Mouse (Mus musculus): ENCODE measurements around the gene Nccrp1.

Nccrp1 gene

DNA sequence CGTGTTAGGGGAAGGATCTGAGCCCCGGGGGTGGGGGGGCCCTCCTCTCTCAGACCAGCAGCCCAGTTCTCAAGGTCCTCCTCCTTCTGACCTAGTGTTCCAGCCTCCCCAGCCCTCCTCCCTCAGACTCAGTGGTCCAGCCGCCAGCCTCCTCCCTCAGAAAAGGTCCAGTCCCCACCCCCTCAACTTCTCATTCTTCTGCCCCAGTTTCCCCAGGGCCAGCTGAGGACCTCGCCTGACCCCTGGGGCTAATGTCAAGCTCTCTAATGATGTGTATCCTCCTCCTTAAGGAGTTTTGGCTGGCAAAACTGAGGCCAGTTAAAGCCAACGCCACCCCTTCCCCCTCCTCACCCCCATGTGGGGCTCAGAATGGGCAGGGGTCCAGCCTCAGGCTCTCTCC lies at the start of gene Nccrp1:
TSS of gene Nccrp1 (minus strand) at position 101 of the 400 bp plus-strand sequence.
- no peak for DNase-seq (ENCODE audit: low spot score in 2 of 2)

DNA sequence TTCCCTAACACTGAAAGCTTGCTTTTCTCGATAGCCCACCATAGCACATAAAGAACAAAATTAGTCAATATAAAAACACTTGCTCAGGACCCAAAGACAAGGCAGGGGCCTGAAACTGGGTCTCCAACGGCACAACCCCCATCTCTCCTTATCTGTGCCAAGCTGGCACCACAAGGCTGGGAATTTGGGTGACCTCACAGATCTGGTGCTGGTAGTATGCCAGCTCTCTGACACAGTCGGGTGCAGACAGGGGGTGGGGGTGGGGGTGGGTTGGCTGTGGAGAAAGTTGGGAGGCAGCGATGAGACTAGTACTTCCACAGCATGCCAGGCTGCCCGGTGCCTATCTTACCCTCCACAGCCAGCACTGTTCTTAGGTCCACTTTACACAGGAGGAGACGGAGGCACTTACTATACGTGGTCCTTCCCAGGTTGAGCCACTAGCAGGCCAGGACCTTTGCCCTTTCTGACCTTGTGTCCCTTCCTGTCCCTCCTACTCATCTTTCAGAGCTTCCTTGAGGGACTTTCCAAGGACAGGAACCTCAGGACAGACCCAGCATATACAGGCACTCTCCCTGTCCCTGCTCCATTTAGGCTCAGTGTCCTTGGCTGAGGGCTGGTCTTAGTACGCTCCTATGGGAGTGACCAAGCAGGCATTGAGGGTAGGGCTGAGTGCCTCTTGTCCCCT lies 48.8 kb upstream of the Nccrp1 start:
- no peak for DNase-seq (ENCODE audit: low spot score in 2 of 2)

DNA sequence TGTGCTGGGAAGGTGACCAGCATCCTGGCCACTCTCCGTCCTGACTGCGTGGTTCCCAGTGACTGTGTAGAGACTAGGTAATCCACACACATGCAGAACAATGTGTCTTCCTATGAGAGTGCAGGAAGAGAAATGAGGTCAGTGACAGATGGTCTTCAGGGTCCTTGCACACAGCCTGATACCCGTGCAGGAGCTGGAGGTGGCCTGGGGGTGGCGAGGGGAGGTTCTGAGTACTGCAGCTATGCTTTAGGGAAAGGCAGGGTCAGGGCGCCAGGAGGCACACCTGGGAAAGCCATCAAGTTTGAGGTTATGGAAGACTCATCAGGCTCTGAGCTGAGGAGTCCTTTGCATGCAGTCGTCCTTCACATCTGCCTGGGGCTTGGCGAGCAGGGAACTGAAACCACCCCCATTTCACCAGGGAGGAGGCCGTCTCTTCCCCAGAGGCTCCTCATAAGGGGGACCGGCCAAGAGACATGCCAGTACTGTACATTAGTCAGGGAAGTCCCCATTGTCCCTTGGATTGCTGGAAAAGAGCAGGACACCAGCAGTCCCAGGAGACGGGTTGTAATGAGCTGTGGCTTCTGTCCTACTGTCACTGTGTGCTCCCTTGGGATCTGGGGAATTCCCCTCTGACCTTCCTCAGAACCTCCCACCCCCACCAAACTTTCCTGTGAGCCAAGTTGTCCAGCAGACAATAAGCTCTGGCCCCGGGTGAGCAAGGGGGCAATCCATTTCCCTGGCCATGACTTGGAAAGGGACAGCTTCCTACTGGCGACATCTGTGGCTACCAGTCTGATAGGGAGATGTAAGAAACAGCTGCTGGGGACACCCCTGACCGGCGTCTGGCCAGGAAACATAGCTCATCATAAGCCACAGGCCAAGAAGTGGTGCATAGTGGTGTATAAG lies 46.4 kb upstream of the Nccrp1 start:
- DNase-seq (ENCODE audit: low spot score in 2 of 2), result no peak

DNA sequence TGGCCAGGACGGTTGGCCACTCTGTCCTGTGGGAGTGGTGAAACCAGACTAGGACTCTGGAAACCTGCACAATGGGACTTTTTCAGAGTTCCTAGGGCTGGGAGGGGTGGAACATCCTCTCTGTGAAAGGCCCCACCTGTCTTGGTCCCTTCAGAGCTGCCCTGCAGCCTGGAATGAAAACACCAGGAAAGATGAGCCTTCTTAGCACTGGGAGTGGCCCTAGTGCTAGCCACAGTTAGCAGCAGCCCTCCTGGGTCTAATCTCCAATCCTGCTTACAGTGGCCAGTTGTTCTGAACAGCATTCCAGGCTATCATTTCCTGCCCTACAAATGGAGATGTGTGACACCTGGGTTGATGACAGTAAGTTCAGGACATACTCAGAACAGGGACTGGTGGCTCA lies 44.8 kb upstream of the Nccrp1 start:
- no peak for DNase-seq (ENCODE audit: low spot score in 2 of 2)

DNA sequence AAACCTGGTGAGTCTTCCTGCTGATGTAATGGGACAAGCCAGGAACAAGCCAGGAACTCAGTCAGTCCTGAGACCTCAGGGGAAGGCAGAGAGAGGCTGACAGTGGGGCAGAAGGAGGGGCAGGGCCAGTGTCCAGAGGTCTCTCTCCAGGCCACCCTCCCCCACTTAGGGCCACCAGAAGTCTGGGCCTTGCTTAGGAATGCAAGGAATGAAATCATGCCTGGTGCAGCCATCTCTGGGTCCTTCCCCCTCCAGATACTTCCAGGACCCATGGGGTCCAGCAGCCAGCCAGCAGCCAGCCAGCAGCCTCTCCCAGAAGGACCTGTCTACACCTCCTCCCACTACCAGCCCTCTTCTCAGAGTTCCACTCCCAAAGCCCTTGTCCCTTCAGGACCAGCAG lies 40.6 kb upstream of the Nccrp1 start:
- no peak for DNase-seq (ENCODE audit: low spot score in 2 of 2)

DNA sequence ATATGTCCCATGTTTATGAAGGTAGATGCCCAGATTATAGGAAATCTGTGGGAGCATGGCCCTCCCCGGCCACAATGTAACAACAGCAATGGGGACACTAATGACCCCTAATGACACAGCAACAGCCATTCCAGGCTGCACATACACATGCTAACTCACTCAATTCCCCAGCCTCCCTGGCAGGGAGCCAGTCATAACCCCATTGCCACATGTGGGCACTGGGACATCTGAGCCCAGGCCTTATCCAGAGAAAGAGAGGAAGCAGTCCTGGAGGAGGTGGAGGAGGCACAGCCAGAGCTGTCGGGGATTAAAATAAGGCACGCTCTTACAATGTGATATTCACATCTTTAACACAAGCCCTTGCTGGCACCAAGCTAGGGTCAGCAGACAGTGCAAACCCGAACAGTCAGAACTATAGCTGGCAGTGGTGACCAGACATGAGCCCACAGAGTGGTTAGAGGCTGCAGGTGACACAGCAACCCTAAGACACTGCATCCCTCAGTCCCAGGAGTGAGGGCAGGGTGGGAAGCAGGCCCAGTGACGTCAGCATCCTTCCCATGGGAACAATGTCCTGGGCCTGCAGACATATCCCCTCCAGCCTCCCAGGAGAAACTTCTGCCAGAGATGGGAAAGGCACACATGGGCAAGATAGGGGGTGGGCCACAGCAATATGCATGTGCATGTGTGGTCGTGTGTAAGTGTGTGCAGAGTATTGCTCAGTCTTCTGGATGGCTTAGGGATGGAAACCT lies 39.8 kb upstream of the Nccrp1 start:
- DNase-seq (ENCODE audit: low spot score in 2 of 2), result peak in 1 of 2 experiments; percentile 51

DNA sequence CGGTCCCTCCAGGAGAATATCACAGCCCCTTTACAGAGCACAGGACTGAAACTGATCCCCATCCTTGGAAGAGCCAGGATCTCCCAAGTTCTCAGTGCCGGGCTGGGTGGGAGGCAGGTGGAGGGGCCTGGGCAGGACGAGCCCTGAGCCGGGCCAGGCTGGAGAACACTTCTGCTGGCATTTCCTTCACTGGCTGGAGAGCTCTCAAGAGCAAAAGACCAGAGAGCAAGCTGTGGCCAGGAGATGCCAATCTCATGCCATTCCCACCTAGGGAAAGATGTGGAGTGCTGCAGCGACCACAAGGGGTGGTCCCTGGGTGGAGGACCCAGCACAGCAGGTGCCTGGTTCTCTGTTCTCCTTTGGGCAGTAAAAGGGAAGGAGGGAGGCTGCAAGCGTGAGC lies 37.9 kb upstream of the Nccrp1 start:
- DNase-seq (ENCODE audit: low spot score in 2 of 2), result no peak

DNA sequence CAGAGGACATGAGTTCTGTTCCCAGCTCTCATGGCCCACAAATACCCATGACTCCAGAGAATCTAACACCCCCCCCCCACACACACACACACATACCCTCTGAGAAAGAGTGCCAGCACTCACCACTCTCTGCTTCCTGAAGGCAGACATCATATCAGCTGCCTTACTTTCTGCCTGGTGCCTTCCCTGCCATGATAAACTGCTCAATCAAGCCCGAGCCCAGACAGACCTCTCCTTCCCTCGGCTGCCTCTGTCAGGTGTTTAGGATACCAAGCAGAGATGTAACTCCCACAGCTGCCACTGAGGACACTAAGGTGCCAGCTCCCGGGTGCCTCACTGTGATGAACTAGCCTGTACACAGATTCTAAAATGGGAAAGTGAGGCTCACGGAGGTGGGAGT lies 37.4 kb upstream of the Nccrp1 start:
- no peak for DNase-seq (ENCODE audit: low spot score in 2 of 2)

DNA sequence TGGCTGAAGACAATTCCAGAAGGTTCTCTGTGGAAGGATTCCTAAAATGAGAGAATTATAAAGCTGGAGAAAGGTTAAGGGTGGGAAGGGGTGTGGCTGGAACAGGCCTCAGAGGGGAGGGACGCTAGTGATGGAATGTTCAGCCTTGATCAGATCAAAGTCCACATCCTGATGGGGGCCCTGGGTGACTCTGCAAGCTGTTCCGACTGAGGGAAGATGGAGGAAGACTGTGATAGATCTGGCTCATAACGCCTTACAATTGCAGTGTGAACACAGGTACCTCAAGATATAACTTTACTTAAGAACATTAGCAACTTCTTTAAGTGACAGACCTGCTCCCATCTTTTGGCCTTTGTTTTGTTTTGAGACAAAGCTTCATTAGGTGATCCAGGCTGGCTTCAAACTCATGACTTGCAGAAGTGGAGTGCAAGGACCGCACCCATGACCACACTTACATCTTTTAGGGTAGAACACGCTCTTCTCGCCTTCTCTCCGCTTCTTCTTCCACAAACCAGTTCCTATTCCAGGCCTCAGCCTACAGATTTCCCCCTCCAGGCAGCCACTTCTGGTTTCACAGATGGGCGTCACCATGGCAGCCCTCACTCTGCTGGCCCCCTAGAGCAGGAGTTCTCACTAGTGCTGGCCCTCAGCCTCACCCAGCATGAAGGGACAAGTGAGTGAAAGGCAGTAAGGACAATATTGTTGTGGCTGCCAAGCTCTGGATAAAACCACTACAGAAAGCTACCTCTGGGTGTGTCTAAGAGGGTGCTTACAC lies 36.7 kb upstream of the Nccrp1 start:
- no peak for DNase-seq (ENCODE audit: low spot score in 2 of 2)

DNA sequence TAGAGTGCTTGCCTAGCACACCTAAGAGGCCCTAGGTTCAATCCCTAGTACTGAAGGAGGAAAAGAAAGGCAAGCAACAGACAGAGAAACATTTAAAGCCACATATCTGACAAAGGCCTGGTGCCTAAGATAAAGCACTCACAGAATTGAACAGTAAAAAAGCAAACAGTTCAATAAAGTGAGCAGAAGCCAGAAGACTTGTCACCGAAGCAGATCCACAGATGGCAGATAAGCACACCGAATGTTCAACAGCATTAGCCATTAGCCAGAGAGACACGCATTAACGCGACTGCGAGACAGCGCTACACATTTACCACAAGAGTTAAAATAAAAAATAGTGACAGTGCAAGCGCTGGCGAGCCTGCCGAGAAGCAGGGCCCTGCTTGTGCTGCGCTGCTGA lies 35.8 kb upstream of the Nccrp1 start:
- no peak for DNase-seq (ENCODE audit: low spot score in 2 of 2)

DNA sequence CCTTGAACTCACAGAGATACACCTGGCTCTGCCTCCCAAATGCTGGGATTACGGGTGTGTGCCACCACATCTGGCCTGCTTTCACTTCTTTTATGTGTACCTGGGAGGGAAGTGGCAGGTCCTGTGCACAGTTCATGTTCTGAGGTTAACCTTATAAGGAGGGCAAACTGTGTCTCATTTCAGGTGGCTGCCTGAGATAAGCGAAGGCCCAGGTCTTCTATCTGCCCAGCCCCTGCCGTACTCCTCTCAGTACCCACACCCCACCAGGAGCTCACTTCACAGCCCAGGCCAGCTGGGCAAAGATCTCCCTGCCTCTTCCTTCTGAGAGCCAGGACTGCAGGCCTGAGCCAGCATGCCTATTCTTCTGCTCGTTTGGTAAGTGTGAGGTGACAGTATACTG lies 34.7 kb upstream of the Nccrp1 start:
- DNase-seq (ENCODE audit: low spot score in 2 of 2), result no peak

DNA sequence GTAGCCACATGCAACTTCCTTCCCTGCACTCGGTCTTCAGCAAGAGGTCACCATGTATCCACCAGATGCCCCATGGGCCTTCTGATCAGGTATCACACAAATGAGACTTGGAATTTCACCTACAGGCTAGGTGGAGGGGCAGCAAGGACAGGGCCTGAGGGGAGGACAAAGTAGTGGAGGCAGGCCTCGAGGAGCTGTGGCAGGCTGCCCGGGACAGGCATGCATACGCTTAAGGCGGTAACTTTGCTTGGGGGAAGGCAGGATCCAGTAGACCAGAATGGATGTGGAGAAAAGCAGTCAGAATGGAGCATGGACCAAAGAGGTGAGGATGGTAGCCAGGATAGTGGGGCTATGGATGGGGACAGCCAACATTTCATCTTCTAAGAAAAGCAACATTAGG lies 32.8 kb upstream of the Nccrp1 start:
- no peak for DNase-seq (ENCODE audit: low spot score in 2 of 2)

DNA sequence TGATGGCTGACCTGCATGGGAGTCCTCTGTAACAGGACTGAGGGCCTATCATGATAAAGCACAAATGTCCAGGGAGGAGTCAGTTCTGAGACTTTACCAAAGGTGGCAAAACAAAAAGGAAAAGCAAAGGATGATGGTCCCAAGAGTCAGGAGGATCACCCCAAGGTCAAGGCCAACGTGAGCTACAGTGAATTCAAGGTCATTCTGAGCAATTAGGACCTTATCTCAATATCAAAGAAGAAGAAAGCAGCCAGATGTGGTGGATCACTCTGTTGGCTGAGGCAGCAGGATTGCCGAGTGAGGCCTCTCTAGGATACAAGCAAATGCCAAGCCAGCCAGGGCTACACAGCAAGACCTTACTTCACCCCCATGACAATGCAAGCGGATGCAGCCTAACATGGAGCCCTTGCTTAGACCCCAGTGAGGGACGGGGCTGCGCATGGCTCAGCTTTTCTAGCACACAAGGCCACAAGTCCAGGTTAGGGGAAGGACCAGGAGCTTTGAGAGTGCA lies 31.5 kb upstream of the Nccrp1 start:
- no peak for DNase-seq (ENCODE audit: low spot score in 2 of 2)

DNA sequence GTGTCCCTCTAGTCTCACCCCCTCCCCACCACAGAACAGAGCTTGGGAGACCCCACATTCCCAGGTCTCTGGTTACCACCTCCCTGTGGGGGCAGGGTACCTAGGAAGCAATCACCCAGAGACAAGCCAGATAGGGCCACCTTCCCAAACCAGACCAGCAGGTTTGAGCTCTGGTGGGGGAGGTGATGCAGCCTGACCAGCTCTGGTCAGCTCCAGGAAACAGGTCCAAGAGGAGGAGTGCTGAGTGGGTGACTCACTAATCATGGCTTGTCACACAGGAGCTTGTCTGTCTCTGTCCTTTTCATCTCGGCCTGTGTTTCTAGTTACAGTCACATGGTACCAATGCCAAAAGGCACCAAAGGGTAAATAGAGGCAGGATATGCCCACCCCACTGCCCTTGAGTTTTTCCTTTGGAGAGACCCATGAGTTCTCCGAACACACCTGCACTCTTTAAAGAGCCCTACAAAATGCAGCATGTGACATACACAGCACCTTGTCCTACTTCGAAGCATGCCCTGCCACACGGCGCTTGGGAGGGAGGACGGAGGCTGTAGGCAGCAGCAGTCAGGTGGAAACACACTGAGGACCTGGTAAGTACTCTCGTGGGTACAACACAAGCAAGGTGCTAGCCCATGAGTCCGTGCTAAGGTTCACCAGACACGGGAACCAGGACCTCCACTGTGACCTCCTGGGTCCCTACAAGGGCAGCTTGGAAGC lies 30.9 kb upstream of the Nccrp1 start:
- DNase-seq (ENCODE audit: low spot score in 2 of 2), result peak; percentile 84 to 85

DNA sequence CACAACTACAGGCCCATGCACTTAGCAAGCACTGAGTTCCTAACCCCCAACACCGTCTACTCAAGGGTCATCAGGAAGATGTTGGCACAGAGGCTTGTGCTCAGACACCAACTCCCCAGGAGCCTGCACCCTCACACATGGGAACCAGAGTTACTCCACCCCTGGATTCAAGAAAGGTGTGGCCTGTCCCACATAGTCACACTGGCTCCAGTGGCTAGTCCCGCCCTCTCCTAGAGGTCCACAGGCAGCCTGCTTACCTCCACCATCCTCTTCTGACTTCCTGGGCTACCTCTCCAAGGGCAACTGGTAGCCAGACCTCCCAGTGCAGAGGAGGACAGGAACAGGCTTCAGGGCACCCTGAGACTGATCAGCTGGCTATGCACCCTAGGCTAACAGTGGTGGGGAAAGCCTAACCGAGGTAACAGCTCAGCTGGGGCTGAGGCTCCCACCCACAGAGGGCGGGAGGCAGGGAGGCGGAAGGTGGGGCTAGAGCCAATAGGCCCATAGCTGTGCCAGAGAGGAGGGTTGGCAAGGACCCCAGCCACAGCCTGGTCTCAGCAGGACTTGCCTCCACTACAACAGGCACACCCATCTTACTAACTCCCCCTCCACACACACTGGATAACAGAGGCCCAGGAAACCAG lies 29.3 kb upstream of the Nccrp1 start:
- peak; percentile 83 to 85 for DNase-seq (ENCODE audit: low spot score in 2 of 2)

DNA sequence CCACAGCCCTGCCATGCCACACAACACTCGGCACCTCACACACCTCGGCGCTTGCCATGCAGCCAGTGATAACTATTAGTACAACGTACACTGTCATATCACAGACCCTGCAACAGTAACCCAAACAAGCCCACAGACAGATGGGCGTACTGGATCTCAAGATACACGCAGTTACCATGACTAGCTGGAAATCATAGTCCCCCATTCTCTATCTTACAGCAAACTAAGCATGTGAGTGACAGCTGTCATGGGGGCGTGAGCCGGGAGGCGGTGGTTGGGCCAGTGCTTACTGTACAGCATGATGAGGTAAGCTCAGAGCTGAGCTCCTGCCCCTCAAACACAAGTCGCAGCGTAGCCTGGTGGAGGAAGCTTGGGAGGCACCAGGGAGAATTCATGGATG lies 28.5 kb upstream of the Nccrp1 start:
- no peak for DNase-seq (ENCODE audit: low spot score in 2 of 2)

DNA sequence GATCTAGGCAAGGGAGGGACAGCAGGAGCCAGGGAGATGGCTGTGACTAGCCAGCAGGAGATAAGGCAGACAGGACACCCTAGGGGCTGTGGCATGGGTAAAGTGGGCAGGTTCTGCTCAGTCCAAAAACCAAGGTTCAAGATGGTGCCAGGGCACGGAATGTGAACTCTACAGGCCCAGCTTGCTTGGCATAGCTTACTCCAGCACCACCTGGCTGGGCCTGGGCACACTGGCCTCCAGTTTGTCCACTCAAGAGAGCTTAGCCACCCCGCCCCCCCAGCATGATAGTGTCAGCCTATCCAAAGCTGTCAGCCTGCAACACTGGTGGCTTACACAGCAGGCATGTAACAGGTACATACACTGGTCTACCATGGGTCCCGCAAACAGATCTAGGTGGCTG lies 26.2 kb upstream of the Nccrp1 start:
- DNase-seq (ENCODE audit: low spot score in 2 of 2), result no peak

DNA sequence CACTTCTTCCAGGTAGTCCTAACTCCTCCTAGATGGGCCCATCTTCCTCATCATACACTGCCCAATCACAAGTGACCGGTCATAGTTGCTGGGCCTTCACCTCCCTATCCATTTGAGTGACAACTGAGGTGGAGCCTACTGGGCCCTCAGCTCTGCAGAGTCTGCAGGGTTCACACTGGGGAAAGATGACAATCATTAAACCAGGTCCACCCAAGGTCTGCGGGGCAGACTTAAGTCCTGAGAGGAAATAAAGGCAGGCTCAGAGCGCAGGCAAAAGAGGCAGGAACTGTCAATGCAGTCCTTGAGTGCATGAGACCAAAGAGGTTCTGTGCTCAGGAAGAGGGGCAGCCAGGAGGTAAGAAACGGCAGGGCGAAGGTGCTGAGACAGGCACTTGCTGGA lies 25.6 kb upstream of the Nccrp1 start:
- no peak for DNase-seq (ENCODE audit: low spot score in 2 of 2)

DNA sequence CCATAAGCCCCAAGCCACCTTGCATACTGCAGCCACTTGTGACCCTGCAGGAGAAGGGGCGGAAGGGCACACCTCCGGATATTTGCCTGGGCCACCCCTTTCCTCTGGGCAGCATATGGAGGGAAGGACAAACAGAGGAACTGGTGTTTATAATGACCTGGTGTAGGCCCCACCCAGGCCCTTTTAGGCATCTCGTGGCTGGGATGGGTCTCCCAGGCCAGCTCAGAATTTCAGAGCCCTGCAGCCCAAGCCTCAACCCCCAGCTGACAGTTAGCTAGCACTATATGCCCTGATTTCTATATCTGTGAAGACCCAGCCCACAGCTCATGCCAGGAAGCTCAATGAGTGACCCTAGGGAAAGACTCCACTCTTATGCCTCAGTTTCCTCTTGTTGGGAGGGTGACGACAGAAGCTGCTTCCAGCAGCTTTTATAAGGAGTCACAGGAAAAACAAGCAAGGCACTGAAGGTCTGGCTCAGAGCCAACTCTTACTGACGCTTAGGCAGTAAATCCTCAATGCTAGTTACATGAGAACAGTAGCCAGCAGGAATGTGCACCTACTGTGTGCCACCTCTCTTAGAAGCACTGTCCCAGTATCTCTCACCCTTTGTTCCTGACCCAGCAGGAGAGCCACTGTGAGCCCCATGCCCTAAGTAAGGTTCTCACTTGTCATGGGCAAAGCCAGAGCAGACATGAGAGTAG lies 24.1 kb upstream of the Nccrp1 start:
- no peak for DNase-seq (ENCODE audit: low spot score in 2 of 2)

All from urinary bladder, postnatal 36 days (tissue).